Mouse (Mus musculus) myocyte (in vitro differentiated cells): ENCODE measurements at regions not wholly inside any gene's neighbourhood (a gene's known extent, or its start where the extent isn't known, plus 50 kb on each side); places are given as distances from the start of the nearest gene placed in this dataset.

Experiments used
- H3K27me3 ChIP-seq: one replicate; pipeline ENCODE4 v1.6.1; 2011; ENCODE audit not compliant: control insufficient read depth, insufficient read depth, insufficient read length
- H3K36me3 ChIP-seq: one replicate; pipeline ENCODE4 v1.6.1; 2011; ENCODE audit not compliant: control insufficient read depth, insufficient read depth
- H3K4me2 ChIP-seq: one replicate; pipeline ENCODE4 v1.6.1; 2011; ENCODE audit warnings: low read depth, control low read depth
- H3K4me3 ChIP-seq: one replicate; pipeline ENCODE4 v1.5.1; 2011; ENCODE audit warnings: mild to moderate bottlenecking, control low read depth, moderate library complexity
- H3K79me2 ChIP-seq: one replicate; pipeline ENCODE4 v1.6.1; 2011; ENCODE audit not compliant: control insufficient read depth, insufficient read depth
- H3ac ChIP-seq: one replicate; pipeline ENCODE4 v1.6.1; 2011; ENCODE audit not compliant: control insufficient read depth, insufficient read length
- CEBPB ChIP-seq: IDR thresholded peaks from 2 replicates; pipeline ENCODE4 v1.6.1; 2011; ENCODE audit warnings: mild to moderate bottlenecking, moderate library complexity; ENCODE audit not compliant: poor library complexity, insufficient read depth, severe bottlenecking
- E2F4 ChIP-seq: IDR thresholded peaks from one replicate; pipeline ENCODE4 v1.6.1; 2011; ENCODE audit warnings: mild to moderate bottlenecking, control low read depth, moderate library complexity; ENCODE audit not compliant: insufficient read depth
- MAX ChIP-seq: IDR thresholded peaks from one replicate; pipeline ENCODE4 v1.6.1; 2011; ENCODE audit warnings: low read depth, mild to moderate bottlenecking, control low read depth
- MYOD1 ChIP-seq, 3 experiments: IDR thresholded peaks; one replicate each; pipeline ENCODE4 v1.6.1; 2011; ENCODE audit warnings: control low read depth in 2 of 3, low read depth in 2 of 3, mild to moderate bottlenecking in 2 of 3, moderate library complexity in 1 of 3; ENCODE audit not compliant: insufficient read length in 2 of 3, control insufficient read depth in 1 of 3
- MYOG ChIP-seq, 3 experiments: IDR thresholded peaks; one replicate each; pipeline ENCODE4 v1.6.1; 2011; ENCODE audit warnings: control low read depth in 2 of 3, low read depth in 2 of 3, mild to moderate bottlenecking in 2 of 3; ENCODE audit not compliant: insufficient read length in 2 of 3, control insufficient read depth in 1 of 3, insufficient read depth in 1 of 3
- POLR2A ChIP-seq: IDR thresholded peaks from one replicate; pipeline ENCODE4 v1.6.1; 2011; ENCODE audit warnings: low read depth, mild to moderate bottlenecking, control low read depth, moderate library complexity; ENCODE audit not compliant: insufficient read length
- POLR2AphosphoS2 ChIP-seq: IDR thresholded peaks from one replicate; pipeline ENCODE4 v1.6.1; 2011; ENCODE audit warnings: low read depth, control low read depth; ENCODE audit not compliant: insufficient read length
- REST ChIP-seq: IDR thresholded peaks from one replicate; pipeline ENCODE4 v1.6.1; 2011; ENCODE audit warnings: mild to moderate bottlenecking, control low read depth, moderate library complexity; ENCODE audit not compliant: insufficient read depth, insufficient read length
- SRF ChIP-seq: IDR thresholded peaks from one replicate; pipeline ENCODE4 v1.6.1; 2011; ENCODE audit warnings: low read depth; ENCODE audit not compliant: control insufficient read depth, insufficient read length
- TCF12 ChIP-seq: IDR thresholded peaks from one replicate; pipeline ENCODE4 v1.6.1; 2011; ENCODE audit warnings: mild to moderate bottlenecking, control low read depth; ENCODE audit not compliant: poor library complexity, insufficient read depth, severe bottlenecking
- TCF3 ChIP-seq: IDR thresholded peaks from one replicate; pipeline ENCODE4 v1.6.1; 2011; ENCODE audit warnings: low read depth, control low read depth; ENCODE audit not compliant: insufficient read length
- USF1 ChIP-seq: IDR thresholded peaks from one replicate; pipeline ENCODE4 v1.6.1; 2011; ENCODE audit warnings: low read depth, mild to moderate bottlenecking, control low read depth, moderate library complexity

GRCm38 (mm10) chr6:11476950-11477349 lies 430.3 kb downstream of the Ndufa4 start:
- TF ChIP-seq MAX = no peak
- TF ChIP-seq E2F4 = no peak
- TF ChIP-seq TCF3 = no peak
- TF ChIP-seq POLR2A = no peak
- no peak for TF ChIP-seq TCF12
- no peak for TF ChIP-seq REST
- no peak for TF ChIP-seq MYOD1 (IDR thresholded peaks at IDR 0.05; ENCODE audit: control insufficient read depth in 1 of 3, insufficient read length in 2 of 3, low read depth in 2 of 3)
- no peak for TF ChIP-seq USF1
- no peak for TF ChIP-seq POLR2AphosphoS2
- TF ChIP-seq MYOG (IDR thresholded peaks at IDR 0.05; ENCODE audit: control insufficient read depth in 1 of 3, insufficient read depth in 1 of 3, insufficient read length in 2 of 3, low read depth in 2 of 3) = no peak
- TF ChIP-seq CEBPB = no peak
- no peak for TF ChIP-seq SRF
- Histone ChIP-seq H3ac (no peak overlapping the region), H3K4me3 (no peak overlapping the region), H3K36me3 (no peaks in the 10 kb centered on the region), H3K4me2 (no peak overlapping the region), H3K27me3 (no peaks in the 10 kb centered on the region), H3K79me2 (no peaks in the 10 kb centered on the region)
